Mouse (Mus musculus): ENCODE results near the gene Cyb5r1. TPM values are rescaled to one million over a fixed set of nuclear protein-coding genes. Genes with fewer than 3 reads are reported as not detected.

Gene Cyb5r1
- polyA plus RNA-seq (2012; rRNA removed), result 11.7 and 13.6 TPM in 2 replicates

DNA sequence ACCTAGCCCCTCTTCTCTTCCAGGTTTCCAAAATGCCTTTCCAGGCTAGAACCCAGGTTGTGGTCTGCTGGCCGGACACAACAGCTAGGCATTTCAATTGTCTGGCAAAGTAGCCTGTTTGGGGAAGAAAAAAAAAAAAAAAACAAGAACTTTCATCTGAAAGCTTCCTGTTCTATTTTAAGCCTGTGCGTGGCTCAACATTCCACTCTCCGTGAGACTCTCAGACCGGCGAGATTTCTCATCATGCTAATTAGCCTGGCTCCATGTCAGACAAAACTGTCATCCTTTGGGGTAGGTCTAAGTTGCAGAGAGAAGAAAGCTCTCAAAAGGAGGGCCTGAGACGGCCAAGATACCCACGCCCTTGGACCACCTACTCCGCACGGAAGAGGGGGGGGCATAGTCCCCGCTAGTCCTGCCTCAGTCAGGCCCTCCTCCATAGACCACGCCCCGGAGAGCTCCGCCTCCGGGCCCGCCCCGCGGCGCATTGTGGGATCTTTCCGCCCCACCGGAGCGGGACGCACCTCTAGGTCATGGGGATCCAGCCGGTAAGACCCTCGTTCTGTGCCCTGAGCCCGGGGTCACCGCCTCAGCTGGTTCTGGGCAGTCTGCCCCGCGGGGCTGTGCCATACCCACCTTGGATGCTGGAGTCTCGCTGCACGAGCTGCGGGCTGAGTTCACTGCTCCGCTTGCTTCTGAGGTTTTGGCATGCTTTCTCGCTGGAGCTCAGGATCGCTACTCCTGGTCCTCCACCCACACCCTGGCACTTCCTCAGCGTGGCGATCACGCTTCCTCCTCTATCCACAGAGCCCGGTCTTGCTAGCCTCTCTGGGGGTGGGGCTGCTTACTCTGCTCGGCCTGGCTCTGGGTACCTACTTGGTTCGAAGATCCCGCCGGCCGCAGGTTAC, at the start of gene Cyb5r1:
TSS of gene Cyb5r1 (plus strand) at position 51 of the 905 bp plus-strand sequence.
- 0 out of 2 replicates have a peak, but pooled peaks have one; percentile 17 for TF ChIP-seq POLR2A (IDR thresholded peaks at IDR 0.05; ENCODE audit: borderline replicate concordance, extremely low read depth, insufficient read depth, insufficient read length, poor library complexity, severe bottlenecking)
- no peak for TF ChIP-seq CTCF (IDR thresholded peaks at IDR 0.05; ENCODE audit: borderline replicate concordance, extremely low read depth, insufficient read depth, insufficient read length)
- peak; percentile 84 for DNase-seq (ENCODE audit: low read depth)

DNA sequence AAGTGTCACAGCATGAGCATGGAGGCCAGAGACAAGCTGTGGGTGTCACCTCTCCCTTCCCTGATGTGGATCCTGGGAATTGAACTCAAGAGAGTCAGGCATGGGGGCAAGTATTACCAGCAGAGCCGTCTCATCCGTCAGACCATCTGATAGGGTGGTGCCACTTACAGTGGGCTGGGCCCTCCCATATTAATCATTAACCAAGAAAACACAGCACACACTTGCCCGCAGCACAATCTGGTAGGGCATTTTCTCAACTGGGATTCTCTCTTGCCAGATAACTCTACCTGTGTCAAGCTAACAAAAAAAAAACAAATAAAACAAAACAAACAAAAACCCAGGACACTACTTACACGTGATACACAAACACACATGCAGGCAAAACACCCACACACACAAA, 47.9 kb upstream of the Cyb5r1 start:
- TF ChIP-seq CTCF (IDR thresholded peaks at IDR 0.05; ENCODE audit: borderline replicate concordance, extremely low read depth, insufficient read depth, insufficient read length) (no peak), POLR2A (IDR thresholded peaks at IDR 0.05; ENCODE audit: borderline replicate concordance, extremely low read depth, insufficient read depth, insufficient read length, poor library complexity, severe bottlenecking) (no peak)
- no peak for DNase-seq (ENCODE audit: low read depth)

DNA sequence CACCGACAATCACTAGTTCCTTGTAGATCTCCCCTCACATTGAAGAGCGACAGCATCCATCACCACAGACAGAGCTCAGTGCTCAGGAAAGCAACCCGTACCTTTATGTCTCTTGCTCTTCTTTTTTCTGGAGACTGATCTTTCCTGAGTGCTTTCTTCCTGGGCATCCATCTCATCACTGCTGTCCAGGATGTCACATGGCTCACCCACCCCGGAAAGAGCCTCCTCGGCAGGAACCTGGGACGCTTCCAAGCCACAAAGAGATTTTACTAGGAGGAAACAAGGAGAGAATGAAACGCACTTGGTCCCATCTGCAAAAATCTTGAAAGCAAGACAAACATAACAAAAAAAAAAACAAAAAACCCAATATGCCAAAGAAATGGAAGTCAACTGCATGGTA, 44.7 kb upstream of the Cyb5r1 start:
- DNase-seq (ENCODE audit: low read depth), result no peak
- no peak for TF ChIP-seq POLR2A (IDR thresholded peaks at IDR 0.05; ENCODE audit: borderline replicate concordance, extremely low read depth, insufficient read depth, insufficient read length, poor library complexity, severe bottlenecking)
- TF ChIP-seq CTCF (IDR thresholded peaks at IDR 0.05; ENCODE audit: borderline replicate concordance, extremely low read depth, insufficient read depth, insufficient read length), result no peak

DNA sequence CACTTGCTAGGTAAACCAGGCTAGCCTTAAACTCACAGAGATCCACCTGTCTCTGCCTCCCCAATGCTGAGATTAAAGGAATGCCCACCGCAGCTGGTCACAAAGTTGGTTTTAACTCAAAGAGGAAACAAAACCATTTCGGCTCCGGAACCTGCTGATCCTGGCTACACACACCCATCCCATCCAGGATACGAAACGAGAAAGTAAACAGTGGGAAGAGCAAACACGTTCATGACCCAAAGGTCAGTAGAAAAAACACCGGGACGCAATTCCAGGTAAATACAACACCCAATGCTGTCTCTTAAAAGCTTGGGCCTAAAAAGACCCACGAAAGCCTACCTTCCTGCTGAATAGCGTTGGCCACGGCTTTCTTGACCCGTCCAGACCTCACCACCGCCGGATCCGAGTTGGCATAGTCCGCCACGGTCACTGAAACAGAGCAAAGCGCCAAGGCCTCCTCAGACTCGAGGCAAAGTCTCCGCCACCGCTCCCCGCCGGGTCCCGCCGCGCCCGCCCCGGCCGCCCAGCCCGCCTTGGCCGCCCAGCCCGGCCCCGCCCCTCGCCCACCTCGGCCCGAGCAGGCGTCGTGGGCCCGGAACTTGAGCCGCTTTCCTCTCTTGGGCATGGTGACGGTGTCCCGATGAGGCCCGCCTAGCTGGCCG, 44.0 kb upstream of the Cyb5r1 start:
- DNase-seq (ENCODE audit: low read depth), result no peak
- TF ChIP-seq POLR2A (IDR thresholded peaks at IDR 0.05; ENCODE audit: borderline replicate concordance, extremely low read depth, insufficient read depth, insufficient read length, poor library complexity, severe bottlenecking) (no peak), CTCF (IDR thresholded peaks at IDR 0.05; ENCODE audit: borderline replicate concordance, extremely low read depth, insufficient read depth, insufficient read length) (no peak)

DNA sequence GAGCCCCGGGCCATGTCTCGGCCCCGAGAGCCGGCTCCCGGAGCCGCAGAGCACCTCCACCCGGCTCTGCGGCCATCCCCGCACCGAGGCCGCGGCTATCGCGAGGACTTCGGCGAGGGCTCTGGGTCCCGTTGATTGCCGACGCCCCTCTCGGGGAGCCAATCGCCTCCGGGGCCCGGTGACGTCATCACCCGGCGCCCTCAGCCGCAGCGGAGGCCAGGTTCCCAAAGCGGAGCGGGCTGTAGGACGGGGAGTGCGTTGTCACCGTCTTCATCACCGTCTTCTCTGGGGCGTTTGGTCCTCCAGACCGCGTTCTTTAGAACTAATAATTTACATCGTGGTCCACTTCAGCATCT, 43.5 kb upstream of the Cyb5r1 start, which contains the start of gene Tmem183a:
TSS of gene Tmem183a (minus strand) at position 123 of the 356 bp plus-strand sequence.
- peak; percentile 98 for DNase-seq (ENCODE audit: low read depth)
- peak; percentile 96 for TF ChIP-seq POLR2A (IDR thresholded peaks at IDR 0.05; ENCODE audit: borderline replicate concordance, extremely low read depth, insufficient read depth, insufficient read length, poor library complexity, severe bottlenecking)
- no peak for TF ChIP-seq CTCF (IDR thresholded peaks at IDR 0.05; ENCODE audit: borderline replicate concordance, extremely low read depth, insufficient read depth, insufficient read length)

DNA sequence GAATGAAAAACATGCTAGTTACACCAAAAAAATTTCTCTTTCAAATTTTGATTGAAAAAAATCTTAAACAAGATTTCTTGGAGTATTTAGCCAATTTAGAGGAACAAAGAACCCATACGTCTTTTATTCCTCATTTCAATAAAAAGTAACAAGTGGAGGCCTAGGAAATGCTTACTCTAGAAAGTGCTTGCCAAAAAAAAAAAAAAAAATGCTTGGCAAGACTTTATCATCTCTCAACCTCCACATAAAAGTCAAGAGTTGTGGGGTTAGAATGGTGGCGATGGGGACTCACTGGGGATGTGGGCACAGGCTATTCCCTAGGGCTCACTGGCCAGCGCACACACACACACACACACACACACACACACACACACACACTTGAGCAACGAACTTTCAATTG, 42.2 kb upstream of the Cyb5r1 start:
- no peak for DNase-seq (ENCODE audit: low read depth)
- TF ChIP-seq CTCF (IDR thresholded peaks at IDR 0.05; ENCODE audit: borderline replicate concordance, extremely low read depth, insufficient read depth, insufficient read length), result no peak
- TF ChIP-seq POLR2A (IDR thresholded peaks at IDR 0.05; ENCODE audit: borderline replicate concordance, extremely low read depth, insufficient read depth, insufficient read length, poor library complexity, severe bottlenecking), result no peak

DNA sequence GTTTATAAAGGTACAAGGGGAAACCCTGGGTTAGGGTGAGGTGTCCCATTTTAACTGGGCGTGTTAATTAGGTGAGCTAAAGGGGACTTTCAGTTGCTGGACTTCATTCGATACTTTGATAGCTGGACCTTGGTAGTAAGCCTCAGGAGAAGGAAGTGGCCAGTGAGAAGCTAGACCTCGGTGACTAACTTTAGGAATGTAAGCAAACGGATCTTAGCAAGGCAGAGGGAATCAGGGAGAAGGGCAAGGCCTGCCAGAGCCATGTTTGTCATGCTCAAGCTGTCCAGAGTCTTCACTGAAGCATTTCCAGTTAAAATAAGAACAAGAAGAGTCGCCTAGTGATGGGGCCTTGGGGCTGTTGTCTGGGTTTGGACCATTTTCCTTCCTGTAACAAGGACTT, 39.9 kb upstream of the Cyb5r1 start:
- TF ChIP-seq POLR2A (IDR thresholded peaks at IDR 0.05; ENCODE audit: borderline replicate concordance, extremely low read depth, insufficient read depth, insufficient read length, poor library complexity, severe bottlenecking), result no peak
- TF ChIP-seq CTCF (IDR thresholded peaks at IDR 0.05; ENCODE audit: borderline replicate concordance, extremely low read depth, insufficient read depth, insufficient read length), result no peak
- no peak for DNase-seq (ENCODE audit: low read depth)

DNA sequence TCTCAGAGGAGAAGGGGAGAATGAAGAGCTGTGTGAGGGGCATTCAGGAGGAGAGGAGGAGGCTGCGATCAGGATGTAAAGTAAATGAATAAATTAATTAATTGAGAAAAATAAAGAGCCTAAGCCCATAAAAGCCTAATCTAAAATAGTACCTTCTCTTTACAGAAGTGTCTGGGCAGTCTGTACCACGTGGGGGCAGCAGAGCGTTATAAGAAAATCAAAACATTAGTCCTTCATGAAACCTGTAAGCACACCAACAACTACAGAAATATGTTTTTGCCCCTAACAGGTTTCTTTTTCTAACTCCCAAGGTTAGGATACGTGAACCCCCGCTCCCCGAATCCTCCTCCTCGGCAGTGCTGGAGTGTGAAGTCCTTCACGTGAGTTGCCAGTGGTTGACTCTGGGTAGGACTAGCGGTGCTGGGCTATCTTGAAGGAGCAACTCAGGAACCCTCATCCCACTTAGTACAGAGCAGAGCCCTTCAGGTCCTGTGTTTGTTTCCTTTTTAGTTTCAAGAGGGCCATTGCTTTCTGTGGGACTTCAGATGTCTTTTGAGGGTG, 36.5 kb upstream of the Cyb5r1 start:
- peak; percentile 68 for DNase-seq (ENCODE audit: low read depth)
- TF ChIP-seq CTCF (IDR thresholded peaks at IDR 0.05; ENCODE audit: borderline replicate concordance, extremely low read depth, insufficient read depth, insufficient read length) (peak; percentile 36; the same call in 1 of the 2 replicates), POLR2A (IDR thresholded peaks at IDR 0.05; ENCODE audit: borderline replicate concordance, extremely low read depth, insufficient read depth, insufficient read length, poor library complexity, severe bottlenecking) (no peak)

DNA sequence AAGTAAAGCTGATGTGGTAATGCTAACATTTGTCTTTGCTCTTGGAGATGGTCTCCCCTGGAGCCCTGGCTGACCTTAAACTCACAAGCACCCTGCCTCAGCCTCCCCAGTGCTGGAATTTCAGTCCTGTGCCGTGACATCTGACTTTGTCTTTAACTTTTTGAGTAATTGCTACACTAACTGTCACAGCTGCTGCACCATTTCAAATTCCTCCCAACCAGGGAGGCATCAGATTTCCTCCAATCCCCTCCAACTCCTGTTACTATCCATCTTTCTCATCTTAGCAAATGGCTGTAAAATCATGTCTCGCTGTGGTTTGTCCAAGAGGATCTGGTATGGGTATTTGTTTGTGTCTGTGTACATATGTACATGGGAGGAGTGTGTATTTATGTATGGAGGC, 31.2 kb upstream of the Cyb5r1 start:
- TF ChIP-seq CTCF (IDR thresholded peaks at IDR 0.05; ENCODE audit: borderline replicate concordance, extremely low read depth, insufficient read depth, insufficient read length), result no peak
- TF ChIP-seq POLR2A (IDR thresholded peaks at IDR 0.05; ENCODE audit: borderline replicate concordance, extremely low read depth, insufficient read depth, insufficient read length, poor library complexity, severe bottlenecking), result no peak
- DNase-seq (ENCODE audit: low read depth), result no peak

DNA sequence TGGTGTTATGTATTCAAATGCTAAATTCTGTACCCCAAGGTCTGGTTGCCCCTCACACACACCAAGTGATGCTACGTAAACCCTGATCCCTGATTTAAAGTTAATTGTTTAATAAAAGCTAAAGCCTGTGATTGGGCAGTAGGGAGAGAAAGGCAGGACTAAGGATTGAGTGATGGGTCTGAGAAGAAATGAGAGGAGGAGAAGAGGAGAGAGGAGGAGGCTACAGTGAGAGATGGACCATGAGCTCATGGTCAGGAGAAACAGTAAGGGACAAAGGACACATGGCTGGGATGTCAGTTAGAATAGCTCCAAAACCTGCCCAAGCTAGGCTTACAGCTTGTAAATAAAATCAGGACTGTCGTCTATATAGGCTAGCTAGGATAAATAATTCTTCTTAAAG, 24.3 kb upstream of the Cyb5r1 start:
- TF ChIP-seq CTCF (IDR thresholded peaks at IDR 0.05; ENCODE audit: borderline replicate concordance, extremely low read depth, insufficient read depth, insufficient read length), result no peak
- TF ChIP-seq POLR2A (IDR thresholded peaks at IDR 0.05; ENCODE audit: borderline replicate concordance, extremely low read depth, insufficient read depth, insufficient read length, poor library complexity, severe bottlenecking), result no peak
- no peak for DNase-seq (ENCODE audit: low read depth)

Data from brain, embryonic 14.5 days (tissue).